Mouse (Mus musculus): ENCODE results near the gene Gm44503.

The Gm44503 gene

DNA sequence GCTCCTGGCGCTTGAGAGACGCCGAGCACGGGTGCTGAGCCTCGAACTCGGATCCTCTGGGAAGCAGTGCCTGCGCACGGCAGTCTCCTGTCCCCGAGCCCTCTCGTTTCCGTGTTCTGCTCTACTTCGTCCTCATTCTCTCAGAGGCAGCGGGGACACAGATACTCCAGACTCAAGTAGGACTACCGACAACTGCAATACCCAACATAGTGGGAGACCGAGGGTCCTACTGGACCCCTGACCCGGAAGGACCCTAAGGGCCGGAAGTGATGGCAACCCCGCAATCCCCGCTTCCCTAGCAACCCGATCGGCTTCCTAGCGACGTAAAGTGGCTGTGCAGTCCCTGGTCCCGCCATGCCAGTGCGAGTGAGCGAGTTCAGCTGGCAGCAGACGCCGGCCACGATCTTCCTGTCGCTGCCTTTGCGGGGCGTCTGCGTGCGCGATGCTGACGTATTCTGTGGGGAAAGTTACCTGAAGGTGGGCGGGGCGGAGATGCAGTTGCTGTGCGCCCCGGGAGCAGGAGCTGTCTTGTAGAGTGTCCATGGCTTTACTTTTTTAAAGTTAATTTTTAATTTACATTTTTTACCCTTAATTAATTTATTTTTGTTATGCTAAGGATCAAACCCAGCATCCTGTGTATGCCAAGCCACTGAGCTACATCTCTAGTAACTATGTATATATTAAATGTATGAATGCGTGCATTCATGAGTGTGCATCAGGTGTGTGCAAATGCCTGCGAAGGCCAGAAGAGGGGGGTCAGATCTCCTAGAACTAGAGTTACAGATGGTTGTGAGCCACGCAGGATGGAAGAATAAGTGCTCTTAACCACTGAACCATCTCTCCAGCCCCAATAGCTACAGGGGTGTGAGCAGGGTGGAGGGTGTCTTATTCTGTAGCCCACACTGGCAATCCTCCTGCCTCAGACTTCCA lies at the start of gene Gm44503, which contains the start of gene Dyx1c1:
Gm44503 (plus strand) TSS at position 332 of the 930 bp plus-strand sequence.
Dyx1c1 (plus strand) TSS at position 265 of the 930 bp plus-strand sequence.
- in situ Hi-C loops (cut with MboI; ENCODE audit: low pct_unique_long_range_greater_than_20kb in 1 of 2, low sequenced_read_pairs in 2 of 2, unreplicated experiment in 1 of 2) = no loop called here

DNA sequence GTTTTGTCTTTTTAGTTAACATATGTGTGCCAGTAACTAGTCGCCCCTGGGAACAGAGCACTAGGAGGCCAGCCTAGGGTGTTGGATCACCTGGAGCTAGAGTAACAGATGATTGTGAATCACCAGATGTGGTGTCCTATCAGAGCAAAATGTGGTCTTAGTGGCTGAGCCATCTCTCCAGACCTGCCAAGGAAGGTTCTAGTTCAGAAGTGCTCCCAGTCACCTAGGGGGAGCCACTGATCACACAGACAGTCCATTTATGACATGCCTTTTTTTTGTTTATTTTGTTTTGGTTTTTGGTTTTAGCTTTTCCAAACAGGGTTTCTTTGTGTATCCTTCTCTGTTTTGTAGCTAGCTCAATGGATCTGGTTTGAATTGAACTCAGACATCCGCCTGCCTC lies 47.3 kb upstream of the Gm44503 start:
- in situ Hi-C loops (cut with MboI; ENCODE audit: low pct_unique_long_range_greater_than_20kb in 1 of 2, low sequenced_read_pairs in 2 of 2, unreplicated experiment in 1 of 2) = no loop called here

- in situ Hi-C loops (cut with MboI; ENCODE audit: low pct_unique_long_range_greater_than_20kb in 1 of 2, low sequenced_read_pairs in 2 of 2, unreplicated experiment in 1 of 2) = no loop called here
Measured at GRCm38 (mm10) chr9:72913551-72913950, 45.1 kb upstream of the Gm44503 start.

DNA sequence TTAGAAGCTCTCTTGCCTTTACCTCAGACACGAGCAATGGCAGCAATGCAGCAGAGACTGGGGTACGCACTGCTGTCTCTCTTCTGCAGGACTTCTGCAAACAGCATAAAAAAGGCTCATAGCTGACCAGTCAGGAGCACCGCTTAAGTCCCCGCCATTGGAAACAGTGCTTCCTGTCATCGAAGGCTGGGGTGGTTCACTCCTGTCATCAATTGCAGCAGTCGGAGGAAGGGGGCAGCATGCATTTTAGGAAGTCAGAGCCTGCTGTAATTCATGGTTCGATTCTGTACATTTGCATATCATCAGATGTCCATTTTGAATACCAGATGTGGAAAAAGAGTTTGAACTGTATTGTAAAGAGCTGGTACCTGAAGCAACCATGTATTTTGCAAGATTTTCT lies 42.9 kb upstream of the Gm44503 start:
- in situ Hi-C loops (cut with MboI; ENCODE audit: low pct_unique_long_range_greater_than_20kb in 1 of 2, low sequenced_read_pairs in 2 of 2, unreplicated experiment in 1 of 2) = no loop called here

GRCm38 (mm10) chr9:72923068-72923467 lies 35.6 kb upstream of the Gm44503 start:
- in situ Hi-C loops (cut with MboI; ENCODE audit: low pct_unique_long_range_greater_than_20kb in 1 of 2, low sequenced_read_pairs in 2 of 2, unreplicated experiment in 1 of 2) = no loop called here

- in situ Hi-C loops (cut with MboI; ENCODE audit: low pct_unique_long_range_greater_than_20kb in 1 of 2, low sequenced_read_pairs in 2 of 2, unreplicated experiment in 1 of 2) = no loop called here
Measured at GRCm38 (mm10) chr9:72925021-72925934, 33.4 kb upstream of the Gm44503 start, which contains the start of gene Pygo1. Pygo1 (plus strand) TSS chr9:72925645.

DNA sequence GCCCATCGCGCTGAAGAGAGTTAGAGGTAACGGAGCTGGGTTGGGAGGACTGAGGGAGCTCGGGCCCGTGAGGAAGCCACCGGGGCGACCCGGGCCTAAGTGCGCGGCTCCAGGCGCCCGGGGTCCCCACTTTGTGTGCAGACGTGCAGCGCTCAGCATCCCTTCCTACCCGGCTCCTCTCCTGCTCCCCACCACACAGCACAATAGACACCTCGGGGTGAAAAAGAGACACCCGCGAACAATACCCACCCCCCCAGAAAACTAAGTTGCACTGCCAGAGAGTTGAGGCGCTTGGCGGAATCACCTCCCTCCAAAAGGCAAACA lies 32.8 kb upstream of the Gm44503 start:
- in situ Hi-C loops (cut with MboI; ENCODE audit: low pct_unique_long_range_greater_than_20kb in 1 of 2, low sequenced_read_pairs in 2 of 2, unreplicated experiment in 1 of 2) = no loop called here

DNA sequence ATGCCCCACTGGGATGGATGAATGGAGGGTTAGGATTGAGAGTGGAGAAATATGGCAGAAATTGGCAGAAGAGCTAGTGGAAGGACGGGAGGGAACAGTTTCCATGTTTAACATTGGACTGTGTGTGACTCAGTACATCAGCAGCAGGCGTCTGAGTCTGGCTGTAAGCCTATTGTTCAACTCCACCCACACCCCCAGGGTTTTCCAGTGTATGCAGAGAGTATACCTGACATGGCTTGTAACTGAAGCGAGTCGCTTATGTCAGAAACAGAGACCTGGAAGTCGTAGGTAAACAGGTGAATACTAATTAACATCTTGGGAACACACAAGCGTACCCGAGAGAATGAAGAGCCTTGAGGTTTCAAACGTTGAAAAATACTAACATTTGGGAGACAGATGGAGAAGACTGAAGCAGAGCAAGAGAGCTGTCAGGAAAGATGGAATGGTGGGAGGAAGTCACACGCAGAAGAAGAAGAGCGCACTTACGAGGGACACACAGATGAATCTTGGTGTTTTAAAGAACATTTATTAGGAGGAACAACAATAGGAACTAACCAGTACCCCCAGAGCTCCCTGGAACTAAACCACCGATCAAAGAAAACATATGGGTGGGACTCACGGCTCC lies 27.4 kb upstream of the Gm44503 start:
- in situ Hi-C loops (cut with MboI; ENCODE audit: low pct_unique_long_range_greater_than_20kb in 1 of 2, low sequenced_read_pairs in 2 of 2, unreplicated experiment in 1 of 2) = no loop called here

- in situ Hi-C loops (cut with MboI; ENCODE audit: low pct_unique_long_range_greater_than_20kb in 1 of 2, low sequenced_read_pairs in 2 of 2, unreplicated experiment in 1 of 2) = loop anchor here (5.0 kb wide), 2 partner anchors 43 to 173 kb away; no protein-coding TSS in a partner anchor
Measured at GRCm38 (mm10) chr9:72935309-72935708, 23.3 kb upstream of the Gm44503 start.

- in situ Hi-C loops (cut with MboI; ENCODE audit: low pct_unique_long_range_greater_than_20kb in 1 of 2, low sequenced_read_pairs in 2 of 2, unreplicated experiment in 1 of 2) = loop anchor here (5.0 kb wide), 2 partner anchors 44 to 174 kb away; no protein-coding TSS in a partner anchor
Measured at GRCm38 (mm10) chr9:72936301-72936700, 22.4 kb upstream of the Gm44503 start.

DNA sequence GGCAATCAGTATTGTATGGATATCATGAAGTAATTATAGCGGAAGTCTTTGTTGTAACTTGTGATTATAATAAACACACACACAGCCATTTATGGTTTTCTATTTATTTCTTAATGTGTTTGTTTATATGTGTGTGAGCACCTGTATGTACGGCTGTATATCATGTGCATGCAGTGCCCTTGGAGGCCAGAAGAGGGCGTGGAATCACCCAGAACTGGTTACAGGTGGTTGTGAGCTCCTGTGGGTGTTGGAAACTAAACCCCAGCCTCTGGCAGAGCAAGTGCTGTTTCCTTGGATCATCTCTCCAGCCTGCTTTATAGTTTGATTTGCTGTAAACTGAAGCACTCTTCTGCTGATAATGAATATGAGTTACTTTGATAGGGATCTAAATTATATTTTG lies 15.2 kb upstream of the Gm44503 start:
- in situ Hi-C loops (cut with MboI; ENCODE audit: low pct_unique_long_range_greater_than_20kb in 1 of 2, low sequenced_read_pairs in 2 of 2, unreplicated experiment in 1 of 2) = loop anchor here (5.0 to 10.0 kb wide), 2 partner anchors 51 to 179 kb away; no protein-coding TSS in a partner anchor

DNA sequence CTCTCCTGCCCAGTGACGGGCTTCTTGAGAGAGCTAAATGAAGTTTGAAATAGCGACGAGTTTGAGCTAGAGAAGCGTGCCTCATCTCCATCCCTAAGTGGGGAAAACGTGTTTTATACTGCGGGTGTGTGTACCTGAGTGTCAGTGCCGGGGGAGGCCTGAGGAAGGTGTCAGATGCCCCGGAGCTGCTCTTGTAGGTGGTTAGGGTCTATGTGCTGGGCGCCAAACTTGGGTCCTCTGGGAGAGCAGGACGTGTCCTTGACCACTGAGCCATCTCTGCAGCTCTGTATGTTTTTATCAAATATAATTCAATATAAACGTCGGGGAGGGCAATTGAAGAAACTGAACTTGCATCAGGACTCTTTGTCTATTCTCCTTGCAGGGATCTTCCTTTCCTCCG lies 14.4 kb upstream of the Gm44503 start:
- in situ Hi-C loops (cut with MboI; ENCODE audit: low pct_unique_long_range_greater_than_20kb in 1 of 2, low sequenced_read_pairs in 2 of 2, unreplicated experiment in 1 of 2) = loop anchor here (5.0 to 10.0 kb wide), 2 partner anchors 52 to 179 kb away; no protein-coding TSS in a partner anchor

- in situ Hi-C loops (cut with MboI; ENCODE audit: low pct_unique_long_range_greater_than_20kb in 1 of 2, low sequenced_read_pairs in 2 of 2, unreplicated experiment in 1 of 2) = loop anchor here in 1 of 2 experiments (10.0 kb wide), 1 partner anchor 182 kb away; no protein-coding TSS in a partner anchor
Measured at GRCm38 (mm10) chr9:72947010-72947409, 11.6 kb upstream of the Gm44503 start.

DNA sequence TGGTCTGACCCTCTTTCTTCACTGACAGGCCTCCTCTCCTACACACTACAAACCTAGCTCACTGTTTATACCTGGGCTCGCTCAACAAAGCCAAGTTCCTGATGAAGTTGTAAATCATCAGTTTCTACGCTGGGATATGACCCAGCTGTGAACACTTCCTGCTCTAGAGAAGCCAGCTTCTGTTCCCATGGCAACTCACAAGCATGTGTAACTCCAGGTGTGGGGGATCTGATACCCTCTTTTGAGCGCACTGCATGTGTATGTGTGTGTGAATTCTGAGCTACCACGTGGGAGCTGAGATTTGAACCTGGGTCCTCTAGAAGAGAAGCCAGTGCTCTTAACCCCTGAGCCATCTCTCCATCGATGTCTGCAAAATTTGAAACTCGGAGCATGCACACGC lies 9.1 kb upstream of the Gm44503 start:
- in situ Hi-C loops (cut with MboI; ENCODE audit: low pct_unique_long_range_greater_than_20kb in 1 of 2, low sequenced_read_pairs in 2 of 2, unreplicated experiment in 1 of 2) = loop anchor here in 1 of 2 experiments (10.0 kb wide), 1 partner anchor 185 kb away; no protein-coding TSS in a partner anchor

DNA sequence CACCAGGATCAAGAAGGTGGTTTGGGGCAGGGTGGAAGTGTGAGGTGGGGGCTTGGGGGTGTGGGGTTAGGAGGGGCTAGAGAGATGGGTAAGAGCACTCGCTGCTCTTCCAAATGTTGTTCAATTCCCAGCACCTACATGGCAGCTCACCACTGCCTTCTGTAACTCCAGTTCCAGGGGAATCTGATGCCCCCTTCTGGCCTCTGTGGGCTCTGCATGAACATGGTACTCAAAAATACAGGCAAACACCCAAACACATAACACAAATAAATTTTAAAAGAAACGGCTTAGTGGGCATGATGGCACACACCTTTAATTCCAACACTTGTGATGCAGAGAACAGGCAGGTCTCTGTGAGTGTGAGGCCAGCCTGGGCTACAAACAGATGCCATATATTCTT lies 3.9 kb upstream of the Gm44503 start:
- in situ Hi-C loops (cut with MboI; ENCODE audit: low pct_unique_long_range_greater_than_20kb in 1 of 2, low sequenced_read_pairs in 2 of 2, unreplicated experiment in 1 of 2) = no loop called here

DNA sequence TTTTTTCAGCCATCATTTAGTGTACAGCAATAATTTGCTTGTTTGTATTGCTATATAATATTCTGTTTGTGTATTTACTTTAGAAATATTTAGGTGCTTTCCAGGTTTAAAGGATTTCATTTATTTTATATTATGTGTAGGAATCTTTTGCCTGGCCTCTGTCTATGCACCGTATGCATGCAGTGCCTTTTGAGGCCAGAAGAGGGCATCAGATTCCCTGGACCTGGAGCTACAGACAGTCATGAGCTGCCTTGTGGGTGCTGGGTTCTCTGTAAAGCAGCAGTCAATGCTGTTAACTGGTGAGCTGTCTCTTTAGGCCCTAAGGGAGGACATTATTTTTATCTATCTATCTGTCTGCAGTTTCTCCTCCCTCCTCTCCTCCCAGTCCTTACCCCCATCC lies 3.1 kb upstream of the Gm44503 start:
- in situ Hi-C loops (cut with MboI; ENCODE audit: low pct_unique_long_range_greater_than_20kb in 1 of 2, low sequenced_read_pairs in 2 of 2, unreplicated experiment in 1 of 2) = no loop called here

DNA sequence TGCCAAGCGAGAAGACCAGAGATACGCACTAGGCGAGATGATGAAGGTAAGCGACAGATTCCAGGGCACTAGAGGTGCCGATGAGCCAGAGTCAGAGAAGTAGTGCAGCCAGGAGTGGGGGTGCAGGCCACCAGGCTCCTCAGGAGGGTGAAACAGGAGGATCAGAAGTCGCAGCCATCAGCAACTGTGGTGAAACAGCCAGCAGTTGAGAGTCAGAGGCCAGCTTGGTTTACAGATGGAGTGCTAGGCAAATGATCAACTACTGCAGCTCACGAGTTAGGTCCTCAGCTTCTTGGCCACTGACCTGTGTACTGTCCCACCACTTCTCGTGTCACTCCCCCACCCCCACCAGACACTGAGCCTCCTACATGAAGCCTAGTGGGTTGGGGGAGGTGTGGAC lies 2.7 kb downstream of the Gm44503 start:
- in situ Hi-C loops (cut with MboI; ENCODE audit: low pct_unique_long_range_greater_than_20kb in 1 of 2, low sequenced_read_pairs in 2 of 2, unreplicated experiment in 1 of 2) = no loop called here

- in situ Hi-C loops (cut with MboI; ENCODE audit: low pct_unique_long_range_greater_than_20kb in 1 of 2, low sequenced_read_pairs in 2 of 2, unreplicated experiment in 1 of 2) = no loop called here
Measured at GRCm38 (mm10) chr9:72961959-72962358, 3.3 kb downstream of the Gm44503 start.

Data from mouse embryonic stem cell (cell line).